Mouse (Mus musculus): ENCODE data around the gene Pgls.

DNA sequence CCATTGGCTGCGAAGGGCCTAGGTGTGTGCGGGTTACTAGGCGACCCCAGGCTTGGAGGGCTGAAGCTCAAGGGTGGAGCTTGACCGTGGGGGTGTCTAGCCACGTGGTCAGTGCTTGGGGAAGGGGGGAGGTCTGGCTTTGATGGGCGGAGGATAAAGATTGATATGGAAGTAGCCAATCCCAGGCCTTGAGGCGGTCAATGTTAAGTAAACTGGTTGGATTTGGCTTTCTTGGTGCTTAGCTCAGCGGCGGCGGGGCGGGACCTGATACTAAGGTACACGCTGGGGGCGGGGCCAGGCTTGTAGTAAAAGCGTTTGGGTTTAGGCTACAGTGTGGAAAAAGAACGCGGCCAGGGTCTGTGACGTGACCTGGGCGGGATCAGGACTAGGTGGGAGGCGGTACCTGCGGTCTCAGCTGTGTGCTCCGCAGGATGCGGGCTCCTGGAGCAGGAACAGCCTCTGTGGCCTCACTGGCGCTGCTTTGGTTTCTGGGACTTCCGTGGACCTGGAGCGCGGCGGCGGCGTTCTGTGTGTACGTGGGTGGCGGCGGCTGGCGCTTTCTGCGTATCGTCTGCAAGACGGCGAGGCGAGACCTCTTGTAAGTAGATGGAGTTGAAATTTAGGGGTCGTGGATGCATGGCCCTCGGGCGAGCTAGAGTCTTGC, 21.6 kb upstream of the Pgls start:
- no peak for TF ChIP-seq CTCF (conservative IDR thresholded peaks at IDR 0.05; ENCODE audit: low read length)
- no peak for TF ChIP-seq NANOG (IDR thresholded peaks at IDR 0.05; ENCODE audit: borderline replicate concordance, low read length)

Measured in E14TG2a.4 (cell line).